Mouse (Mus musculus) v-Abl transformed pro-B cells (cell line): ENCODE data around the gene Nhej1.

Experiments used
- in situ Hi-C, 2 experiments: fragments of 400-800 bp; cut with MboI; formaldehyde crosslinking; loops; one replicate each; pipeline ENCODE4 v1.15.1; 2025; ENCODE audit not compliant: unreplicated experiment in 2 of 2

The Nhej1 gene

GRCm38 (mm10) chr1:75128641-75129040 is 3.6 kb upstream of the Nhej1 start:
- in situ Hi-C loops, result no loop called here

DNA sequence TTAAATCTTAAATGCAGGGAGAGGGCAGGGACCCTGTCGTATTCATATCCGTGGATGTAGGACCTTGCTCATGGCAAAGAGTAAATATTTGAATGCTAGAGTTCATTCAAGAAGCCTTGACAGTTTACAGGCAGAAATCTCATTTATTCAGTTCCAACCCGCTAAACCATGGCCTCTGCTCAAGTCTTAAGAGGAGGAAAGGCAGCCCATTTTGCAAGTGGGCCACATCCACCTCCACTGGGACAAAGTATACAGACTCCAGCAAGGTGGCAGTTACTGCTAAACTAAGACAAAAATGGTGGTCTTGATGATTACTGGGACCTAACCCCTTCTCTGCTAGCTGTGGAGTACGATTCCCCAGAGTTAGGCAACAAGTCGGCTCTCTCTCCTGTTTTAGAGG is 418 bp upstream of the Nhej1 start:
- in situ Hi-C loops, result no loop called here

DNA sequence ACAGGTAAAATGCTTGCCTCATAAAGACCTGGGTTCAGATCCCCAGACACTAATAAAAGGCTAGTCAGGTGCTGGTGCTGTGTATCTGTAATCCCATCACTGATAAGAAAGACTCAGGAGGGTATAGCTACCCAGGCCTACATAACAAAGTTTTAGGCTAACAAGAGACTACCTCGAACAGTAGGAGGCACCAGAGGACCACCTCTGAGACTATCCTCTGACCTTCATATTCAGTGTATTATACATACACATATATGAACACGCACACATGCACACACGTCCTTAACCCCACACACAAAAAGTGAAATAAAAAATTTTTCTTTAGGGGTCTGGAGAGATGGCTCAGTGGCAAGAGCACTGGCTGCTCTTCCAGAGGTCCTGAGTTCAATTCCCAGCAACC is 2.8 kb downstream of the Nhej1 start:
- in situ Hi-C loops, result no loop called here

GRCm38 (mm10) chr1:75052091-75052490 is 72.9 kb downstream of the Nhej1 start:
- in situ Hi-C loops, result no loop called here

GRCm38 (mm10) chr1:75051428-75051827 is 73.6 kb downstream of the Nhej1 start:
- in situ Hi-C loops, result no loop called here

- in situ Hi-C loops, result no loop called here
Measured at GRCm38 (mm10) chr1:75048571-75048970, 76.4 kb downstream of the Nhej1 start.

DNA sequence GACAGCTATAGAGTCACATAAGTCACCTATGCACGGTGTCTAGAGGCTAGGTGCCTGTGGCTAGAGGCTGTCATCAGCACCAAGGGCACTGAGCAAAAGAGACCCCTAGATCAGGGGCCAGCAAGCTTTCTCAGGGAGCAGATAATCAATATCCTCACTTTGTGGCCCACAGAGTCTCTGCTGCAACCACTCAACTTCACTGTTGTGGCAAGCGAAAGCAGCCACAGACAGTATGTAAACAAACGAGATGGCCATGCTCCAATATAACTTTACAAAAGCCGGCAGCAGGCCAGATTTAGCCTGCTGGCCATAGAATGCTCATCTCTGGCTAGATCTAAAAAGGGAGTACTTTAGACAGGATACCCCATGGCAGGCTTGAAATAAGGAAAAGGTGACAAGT is 77.0 kb downstream of the Nhej1 start:
- in situ Hi-C loops, result no loop called here

DNA sequence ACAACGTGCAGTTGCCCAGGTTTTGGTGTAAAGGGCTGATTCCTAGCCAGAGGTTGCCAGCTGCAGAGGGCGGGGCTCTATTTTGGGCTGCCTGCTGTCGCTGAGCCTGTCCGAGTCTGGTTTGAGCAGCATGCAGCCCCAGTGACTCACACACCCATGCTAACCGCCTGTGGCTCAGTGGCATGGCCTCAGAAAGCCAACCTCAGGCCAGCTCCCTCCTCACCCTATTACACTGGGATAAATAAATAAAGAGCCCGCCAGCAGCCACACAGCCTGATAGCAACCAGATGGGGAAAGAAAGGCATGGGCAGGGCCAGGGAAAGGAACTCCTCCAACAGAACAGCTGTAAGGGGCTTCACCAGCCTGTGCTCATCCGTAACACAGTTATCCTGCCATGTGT is 84.6 kb downstream of the Nhej1 start:
- in situ Hi-C loops, result no loop called here

DNA sequence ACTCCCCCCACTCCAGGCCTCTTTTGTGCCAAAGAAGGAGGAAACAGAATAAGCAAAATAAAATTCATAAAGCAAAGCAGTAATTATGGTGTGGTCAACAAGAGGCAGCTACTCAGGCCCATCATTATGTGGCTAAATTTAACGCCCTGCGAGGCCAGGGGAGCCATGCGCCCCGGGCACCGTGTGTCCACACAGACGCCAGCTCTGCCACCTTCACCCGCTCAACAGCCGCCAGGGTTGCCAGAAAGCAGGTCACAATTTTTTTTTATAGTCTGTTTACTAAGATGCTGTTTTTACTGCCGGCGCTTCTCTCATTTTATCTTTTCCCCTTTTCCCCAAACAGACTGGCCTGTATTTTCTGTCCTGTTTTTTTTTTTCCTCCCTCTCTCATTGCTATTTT is 93.0 kb downstream of the Nhej1 start:
- in situ Hi-C loops, result no loop called here

GRCm38 (mm10) chr1:75027061-75027779 is 97.8 kb downstream of the Nhej1 start:
- in situ Hi-C loops, result no loop called here

DNA sequence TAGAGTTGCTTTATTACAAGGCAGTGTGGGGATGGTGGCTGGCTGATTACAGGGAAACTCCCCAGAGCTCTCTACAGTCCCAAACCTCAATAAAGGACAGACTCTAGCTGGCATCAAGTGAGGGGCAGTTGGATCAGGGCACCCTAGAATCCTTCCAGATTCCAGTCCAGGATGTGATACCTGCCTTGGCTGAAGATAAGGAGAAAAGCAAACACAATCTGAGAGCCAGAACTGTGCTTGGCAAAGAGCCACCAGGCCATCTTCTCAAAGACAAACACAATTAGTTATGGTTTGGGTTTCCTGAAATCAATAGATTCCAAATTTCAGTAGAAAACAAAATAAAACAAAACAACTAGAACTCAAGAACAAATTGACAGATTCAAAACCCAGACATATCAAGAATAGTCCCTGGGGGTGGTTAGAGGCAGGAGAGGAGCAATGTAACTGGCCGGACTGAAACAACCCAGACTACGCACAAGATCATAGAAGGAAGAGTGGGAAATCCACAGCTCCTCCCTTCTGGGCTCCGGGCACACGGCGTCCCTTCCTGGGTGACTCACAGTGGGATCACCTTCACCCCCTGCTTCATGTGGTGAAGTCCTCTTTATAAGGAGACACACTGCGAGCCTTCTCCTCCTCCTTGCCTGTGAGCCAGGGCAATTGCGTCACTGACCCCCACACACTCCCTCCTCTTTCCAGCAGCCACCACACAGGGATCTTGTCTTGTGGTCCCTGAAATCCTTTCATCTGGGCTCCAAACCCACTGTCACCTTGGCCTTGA is 100.4 kb downstream of the Nhej1 start:
- in situ Hi-C loops, result no loop called here

DNA sequence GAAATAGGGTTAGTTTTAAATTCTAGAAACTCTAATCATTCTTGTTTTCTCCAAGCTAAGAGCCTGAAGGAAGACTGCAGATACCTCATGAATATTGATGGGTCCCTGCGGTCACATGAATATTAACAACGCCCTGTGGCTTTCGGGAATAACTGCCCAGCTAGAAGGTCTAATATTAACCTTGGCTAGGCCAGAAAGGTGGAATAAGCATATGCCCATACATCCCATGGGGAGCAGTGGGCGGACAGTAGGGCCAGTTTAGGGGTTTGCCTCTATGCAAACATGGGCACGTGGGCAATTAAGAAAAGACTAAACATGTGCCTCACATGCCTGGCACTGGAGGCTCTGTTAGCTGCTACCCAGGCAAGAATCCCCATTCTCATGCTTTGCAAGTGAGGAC is 102.8 kb downstream of the Nhej1 start:
- in situ Hi-C loops, result no loop called here

DNA sequence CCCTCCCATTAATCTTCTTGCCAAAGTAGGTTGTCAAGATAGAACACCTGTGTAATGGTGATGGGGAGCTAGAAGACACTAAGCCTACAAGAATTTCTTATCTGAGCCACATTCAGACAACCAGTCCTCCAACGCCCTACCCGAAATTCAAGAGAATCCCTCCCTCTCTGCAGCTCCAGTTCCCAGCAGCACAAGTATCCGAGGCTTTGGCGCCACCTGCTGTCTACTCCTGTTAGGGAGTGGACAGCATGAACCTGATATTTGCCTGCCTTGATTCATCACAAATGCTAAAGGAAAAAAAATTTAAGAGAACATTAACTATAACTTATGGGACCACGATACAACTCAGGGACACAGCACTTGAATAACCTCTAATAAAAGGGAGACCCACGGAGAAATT is 108.2 kb downstream of the Nhej1 start:
- in situ Hi-C loops, result loop anchor here in 1 of 2 experiments (5.0 kb wide), 1 partner anchor 70 kb away; no protein-coding TSS in a partner anchor

DNA sequence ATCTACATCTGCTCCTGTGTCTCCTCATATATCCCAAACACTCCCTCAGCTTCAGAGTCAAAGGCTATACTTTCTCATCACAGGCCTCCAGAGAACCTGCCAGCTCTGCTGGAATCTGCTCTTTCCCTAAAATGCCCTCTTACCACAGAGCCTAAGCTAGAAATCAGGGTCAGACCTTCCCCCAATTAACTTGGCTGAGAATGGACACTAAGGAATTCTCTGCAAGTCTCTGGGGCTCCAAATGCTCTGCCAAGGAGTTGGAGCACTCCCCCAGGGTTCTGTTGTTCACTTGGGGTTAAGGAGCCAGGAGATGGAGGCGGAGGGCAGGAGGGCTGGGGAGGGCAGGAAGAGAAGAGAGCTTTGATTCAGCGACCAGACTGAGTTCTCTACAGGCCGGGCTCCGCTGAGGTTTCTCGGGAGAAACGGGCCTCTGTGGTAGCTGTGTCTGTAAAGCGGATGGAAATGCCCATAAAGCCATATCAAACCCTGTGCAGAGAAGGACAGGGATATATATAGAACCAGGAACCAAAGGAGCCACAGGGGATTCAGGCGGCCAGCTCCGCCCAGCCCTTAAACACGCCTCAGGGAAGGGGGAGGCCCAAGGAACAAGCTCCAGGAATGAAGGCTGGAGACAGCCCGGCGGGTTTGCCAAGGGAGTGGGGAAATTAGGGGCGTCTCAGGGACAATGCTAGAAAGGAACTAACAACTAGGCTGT is 109.3 kb downstream of the Nhej1 start:
- in situ Hi-C loops, result loop anchor here in 1 of 2 experiments (5.0 kb wide), 1 partner anchor 68 kb away; no protein-coding TSS in a partner anchor

DNA sequence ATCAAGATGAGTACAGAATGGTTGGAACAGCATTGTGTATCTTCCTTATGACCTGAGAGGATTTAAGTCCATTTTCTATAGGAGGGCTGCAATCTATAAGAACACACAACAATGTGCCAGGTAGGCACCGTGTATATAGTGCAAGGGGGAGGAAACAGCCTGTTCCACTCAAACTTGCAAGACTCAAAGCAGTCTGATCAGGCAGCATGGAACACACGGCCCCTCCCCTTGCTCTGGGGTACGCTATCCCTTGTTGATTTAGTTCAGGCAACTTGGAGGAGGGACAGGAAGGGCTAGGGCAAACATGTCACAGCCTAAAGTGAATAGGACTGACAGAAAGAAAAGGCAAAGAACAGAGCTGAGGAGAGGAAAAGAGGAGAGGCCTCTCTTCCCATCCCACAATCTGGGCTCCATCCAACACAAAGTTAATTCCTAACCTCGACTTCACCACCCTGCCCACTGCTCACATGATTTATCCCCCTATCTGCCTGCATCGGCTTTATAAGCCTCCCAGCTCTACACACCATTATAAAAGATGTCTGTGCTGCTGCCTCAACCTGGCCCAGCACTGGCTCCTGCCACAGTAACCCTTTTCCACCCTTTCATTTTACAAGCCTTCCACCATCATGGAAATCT is 110.7 kb downstream of the Nhej1 start:
- in situ Hi-C loops, result no loop called here

DNA sequence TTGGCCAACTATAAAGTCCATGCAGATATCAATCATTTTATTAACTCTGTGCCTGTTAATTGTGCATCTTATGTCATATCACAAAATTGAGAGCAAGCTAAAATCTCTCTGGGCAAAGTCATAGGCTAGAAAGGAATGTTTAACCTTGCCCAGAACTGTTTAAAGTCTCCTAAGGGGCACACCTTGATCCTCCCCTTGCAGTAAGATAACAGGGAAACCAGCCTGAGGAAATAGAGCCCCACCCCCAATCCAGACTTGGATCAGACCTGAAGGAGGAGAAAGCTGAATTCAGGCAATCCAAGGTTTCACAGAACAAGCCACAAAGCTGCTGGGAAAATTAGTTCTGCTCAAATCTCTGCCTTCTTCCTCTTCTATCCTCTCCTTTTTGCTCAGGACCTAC is 114.2 kb downstream of the Nhej1 start:
- in situ Hi-C loops, result no loop called here

DNA sequence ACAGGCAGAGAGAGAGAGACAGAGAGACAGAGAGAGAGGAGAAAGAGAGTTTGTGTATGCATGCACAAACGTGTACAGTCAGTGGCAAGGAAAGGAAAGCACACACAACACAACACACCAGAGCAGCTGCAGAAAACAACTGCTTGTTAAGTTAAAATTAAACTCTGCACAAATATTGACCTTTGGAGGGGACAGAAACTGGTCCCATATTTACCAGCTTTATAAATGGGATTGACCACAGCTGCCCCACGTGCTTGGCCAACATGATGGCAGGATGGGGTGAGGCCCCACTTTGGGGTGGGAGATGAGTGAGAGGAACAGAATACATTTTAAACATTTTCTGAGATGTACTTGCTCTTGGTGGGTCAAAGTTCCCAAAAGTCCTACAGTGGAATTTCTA is 114.8 kb downstream of the Nhej1 start:
- in situ Hi-C loops, result no loop called here

DNA sequence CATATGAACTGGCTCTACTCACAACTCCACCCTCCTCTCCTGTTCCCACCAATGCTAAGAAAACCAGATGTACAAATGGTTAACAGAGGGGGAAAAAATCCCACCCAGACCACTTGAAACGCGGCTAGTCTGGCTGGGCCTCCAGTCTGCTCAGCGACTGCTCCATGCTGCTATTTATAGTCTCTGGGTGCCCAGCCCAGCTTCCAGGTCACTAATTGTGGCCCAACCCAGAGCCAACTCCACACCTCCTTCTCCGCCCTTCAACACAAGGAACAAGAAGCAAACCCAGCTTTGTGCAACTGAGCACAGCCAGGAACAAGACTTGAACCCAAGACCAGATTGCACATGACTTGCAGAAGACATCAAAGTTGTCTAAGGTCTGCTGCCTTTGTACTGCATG is 119.0 kb downstream of the Nhej1 start:
- in situ Hi-C loops, result no loop called here

DNA sequence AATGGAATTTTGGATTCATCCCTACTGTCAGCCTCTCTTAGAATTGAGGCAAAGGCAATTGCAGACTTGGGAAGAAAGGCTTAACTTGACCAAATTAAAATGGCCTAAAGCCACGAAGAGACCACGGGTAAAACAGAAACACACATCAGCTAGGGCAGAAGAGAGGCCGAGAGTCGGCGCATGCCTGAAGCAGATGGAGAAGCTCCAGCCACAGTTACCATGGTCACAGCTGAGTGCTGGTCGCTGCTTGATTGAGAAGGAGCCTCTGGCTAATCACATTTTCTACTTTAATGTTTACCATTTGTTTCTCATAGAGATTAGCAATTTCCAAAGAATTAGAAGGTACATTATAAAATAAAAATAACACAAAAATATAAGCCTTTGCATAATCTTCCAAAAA is 123.8 kb downstream of the Nhej1 start:
- in situ Hi-C loops, result no loop called here

GRCm38 (mm10) chr1:75000496-75000895 is 124.5 kb downstream of the Nhej1 start:
- in situ Hi-C loops, result no loop called here

DNA sequence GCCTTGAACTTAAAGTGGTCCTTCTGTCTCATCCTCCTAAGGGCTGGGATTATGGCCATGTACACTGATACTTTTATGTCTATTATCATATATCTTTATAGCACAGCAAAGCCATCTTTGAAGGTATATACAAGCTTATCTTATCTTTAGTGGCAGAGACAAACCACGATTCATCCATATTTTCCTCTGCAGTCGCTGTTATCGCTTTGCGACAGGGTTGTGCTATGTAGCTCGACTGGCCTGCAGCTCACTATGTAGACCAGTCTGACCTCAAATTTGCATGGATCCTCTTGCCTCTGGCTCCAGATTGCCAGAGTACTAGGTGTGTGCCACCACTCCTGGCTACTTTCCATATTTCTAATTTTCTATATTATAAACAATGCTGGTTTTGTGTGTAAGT is 125.8 kb downstream of the Nhej1 start:
- in situ Hi-C loops, result no loop called here
